In the genomic region with DNA sequence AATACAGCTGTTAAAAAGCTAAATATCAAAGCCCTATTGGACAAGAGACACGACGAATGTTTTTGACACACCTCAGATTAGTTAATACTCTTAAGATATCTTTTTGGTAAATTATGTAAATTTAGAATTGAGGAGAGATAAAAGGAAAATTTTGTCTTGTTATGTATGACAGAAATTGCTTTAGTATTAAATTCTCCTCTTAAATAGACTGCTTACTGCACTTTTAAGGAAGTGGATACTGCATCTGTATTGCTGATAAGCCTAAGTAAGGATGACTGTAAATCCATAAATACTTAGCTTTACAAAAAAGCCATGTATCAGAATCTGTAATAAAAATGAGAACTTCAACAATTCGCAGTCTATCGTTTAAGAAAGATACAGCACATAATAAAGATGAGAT, we compare ENCODE assay signal across 8 mouse cellular contexts. TPM values are rescaled to one million over a fixed set of nuclear protein-coding genes. Genes with fewer than 3 reads are reported as not detected.
A peak's percentile ranks its signal among the peaks of the same experiment; 100 is the strongest.
DNase-seq lines count a peak whose midpoint lies in the region; ATAC-seq and TF ChIP-seq lines count a peak whose summit lies in the region.

No protein-coding gene starts in this region.

- H3K27ac ChIP-seq in heart, embryonic 14.5 days (replicated peaks in 1 of 2; ENCODE audit: control insufficient read depth in 1 of 2, insufficient read depth in 1 of 2, low read depth in 2 of 2, low read length in 2 of 2), result no peak overlapping the region
- H3K27ac ChIP-seq in hindbrain, embryonic 13.5 days, result no peak overlapping the region
- no peak overlapping the region for H3K27ac ChIP-seq in midbrain, embryonic 11.5 days (ENCODE audit: low read depth, low read length)

- WGBS in heart, embryonic 14.5 days, result 39% methylated on average over 4 of the region's 4 CpGs
- WGBS in hindbrain, embryonic 13.5 days, result 53% methylated on average over 4 of the region's 4 CpGs
- 58% methylated on average over 4 of the region's 4 CpGs for WGBS in midbrain, embryonic 11.5 days

- DNase-seq in heart, postnatal 4 days, result no peak
- DNase-seq in G1E (ENCODE audit: low spot score), result no peak
- DNase-seq in midbrain, embryonic 11.5 days (ENCODE audit: low spot score, missing footprints), result no peak
- DNase-seq in spleen, adult 12 weeks (ENCODE audit: low spot score), result no peak
- DNase-seq in T-cell, adult 2 months (ENCODE audit: low spot score), result no peak
- DNase-seq in left cerebral cortex, postnatal 36 days (ENCODE audit: low spot score in 2 of 2), result no peak

- ATAC-seq in heart, embryonic 14.5 days (ENCODE audit: insufficient number of reproducible peaks, insufficient read depth, low FRiP score, low read depth), result no peak
- no peak for ATAC-seq in G1E (ENCODE audit: extremely low read depth, insufficient number of reproducible peaks, low FRiP score, poor library complexity, severe bottlenecking)
- no peak for ATAC-seq in hindbrain, embryonic 13.5 days (ENCODE audit: low FRiP score)
- no peak for ATAC-seq in midbrain, embryonic 11.5 days (ENCODE audit: low FRiP score)

- H3K4me2 ChIP-seq in heart, embryonic 14.5 days (ENCODE audit: low read length), result peak overlapping the region; percentile 79
- peak overlapping the region; percentile 67 for H3K4me2 ChIP-seq in hindbrain, embryonic 13.5 days
- H3K4me2 ChIP-seq in midbrain, embryonic 11.5 days, result peak overlapping the region; percentile 60

- intact Hi-C loops in left cerebral cortex, postnatal 36 days (cut with DNase I), result no loop called here

- peak overlapping the region in 1 of 2 experiments; percentile 99; a peak in 2 of 4 replicates for H3K4me3 ChIP-seq in heart, embryonic 14.5 days (ENCODE audit: control insufficient read depth in 1 of 2, insufficient read depth in 1 of 2, low read depth in 1 of 2, low read length in 2 of 2)
- H3K4me3 ChIP-seq in G1E (ENCODE audit: low read depth, low read length), result peak overlapping the region; percentile 94
- peak overlapping the region; percentile 98 for H3K4me3 ChIP-seq in hindbrain, embryonic 13.5 days
- H3K4me3 ChIP-seq in midbrain, embryonic 11.5 days (ENCODE audit: low read depth, low read length), result peak overlapping the region; percentile 88

- H3K9ac ChIP-seq in heart, embryonic 14.5 days (ENCODE audit: low read length), result peak overlapping the region; percentile 98
- peak overlapping the region; percentile 67 for H3K9ac ChIP-seq in hindbrain, embryonic 13.5 days
- peak overlapping the region; percentile 48; the same call in 1 of the 2 replicates for H3K9ac ChIP-seq in midbrain, embryonic 11.5 days (ENCODE audit: low read length)

- H3K9me3 ChIP-seq in heart, embryonic 14.5 days (ENCODE audit: control insufficient read depth, low read length), result no peaks in the 10 kb centered on the region
- no peaks in the 10 kb centered on the region for H3K9me3 ChIP-seq in G1E (replicated peaks)
- H3K9me3 ChIP-seq in hindbrain, embryonic 13.5 days, result no peaks in the 10 kb centered on the region
- no peaks in the 10 kb centered on the region for H3K9me3 ChIP-seq in midbrain, embryonic 11.5 days (ENCODE audit: control insufficient read depth, low read length)

- no peaks in the 10 kb centered on the region for H3K36me3 ChIP-seq in heart, embryonic 14.5 days (ENCODE audit: control insufficient read depth, insufficient read depth, low read length)
- peaks cover 2% of the 10 kb centered on the region for H3K36me3 ChIP-seq in G1E (replicated peaks)
- H3K36me3 ChIP-seq in hindbrain, embryonic 13.5 days, result no peaks in the 10 kb centered on the region
- H3K36me3 ChIP-seq in midbrain, embryonic 11.5 days (ENCODE audit: control insufficient read depth, insufficient read depth, low read length), result no peaks in the 10 kb centered on the region

- peaks cover 0 to 13% of the 10 kb centered on the region in 2 experiments; a peak in 2 of 4 replicates for H3K4me1 ChIP-seq in heart, embryonic 14.5 days (ENCODE audit: control insufficient read depth in 2 of 2, insufficient read depth in 2 of 2, low read length in 2 of 2)
- H3K4me1 ChIP-seq in G1E (ENCODE audit: insufficient read depth, low read depth, low read length), result peaks cover 17% of the 10 kb centered on the region
- peaks cover 14% of the 10 kb centered on the region for H3K4me1 ChIP-seq in hindbrain, embryonic 13.5 days (replicated peaks)
- peaks cover 8% of the 10 kb centered on the region; the same call in 1 of the 2 replicates for H3K4me1 ChIP-seq in midbrain, embryonic 11.5 days (ENCODE audit: control insufficient read depth, insufficient read depth, low read length)

- no peak for TF ChIP-seq CTCF in G1E (IDR thresholded peaks at IDR 0.05; ENCODE audit: low read depth, low read length)

- no peaks in the 10 kb centered on the region for H3K27me3 ChIP-seq in heart, embryonic 14.5 days (ENCODE audit: control insufficient read depth, insufficient read depth, low read length)
- H3K27me3 ChIP-seq in G1E (ENCODE audit: insufficient read depth, low read length), result no peaks in the 10 kb centered on the region
- no peaks in the 10 kb centered on the region for H3K27me3 ChIP-seq in hindbrain, embryonic 13.5 days
- H3K27me3 ChIP-seq in midbrain, embryonic 11.5 days (ENCODE audit: control insufficient read depth, insufficient read depth, low read length), result no peaks in the 10 kb centered on the region

RNA-seq across cellular contexts. Expression of gene Ube3a, which starts 1.8 kb away (rescaled TPM):
- 109 and 131 TPM in 2 replicates for polyA plus RNA-seq in heart, embryonic 14.5 days (2014; fragmentation: Nextera tagmentation; extraction: Ambion mirVana)
- total RNA-seq in heart, postnatal 4 days (2021), result 100 to 1,000 TPM; 143 to 145 TPM
- total RNA-seq in G1E (2014; fragmentation: Nextera tagmentation) (141 and 165 TPM in 2 replicates), G1E (2017) (114 and 121 TPM in 2 replicates)
- 49.4 and 94.2 TPM in 2 replicates for polyA plus RNA-seq in G1E (2012)
- polyA plus RNA-seq in hindbrain, embryonic 13.5 days (2015; fragmentation: Nextera tagmentation; extraction: Ambion mirVana), result 190 and 192 TPM in 2 replicates
- polyA plus RNA-seq in midbrain, embryonic 11.5 days (2014; fragmentation: Nextera tagmentation; extraction: Ambion mirVana), result 157 and 160 TPM in 2 replicates
- total RNA-seq in left cerebral cortex, postnatal 36 days (2021), result 100 to 1,000 TPM; 130 to 131 TPM

Comparison
In these comparisons a context has a peak if more than half of its experiments do, and no peak if none do; other contexts are left out.
1. H3K9ac ChIP-seq: peak in every context shown above with its lines; median percentile 98 in heart, embryonic 14.5 days; 67 in hindbrain, embryonic 13.5 days; 48 in midbrain, embryonic 11.5 days.